Mouse (Mus musculus) spleen, adult 2 months (tissue): ENCODE data around the gene Map6d1. TPM values are rescaled to one million over a fixed set of nuclear protein-coding genes. Genes with fewer than 3 reads are reported as not detected.

Source experiments
- DNase-seq, 2 experiments: peaks; one replicate each; pipeline versions ENCODE4 v3.0.0 to v3.0.0-alpha.2; 2012 to 2021; ENCODE audit warnings: low spot score in 2 of 2, low read depth in 1 of 2
- H3K27ac ChIP-seq: fragments of 200-500 bp; 2 replicates; pipeline ENCODE4 v1.5.1; 2012; ENCODE audit warnings: low read length, inconsistent platforms; ENCODE audit not compliant: insufficient read depth
- H3K27me3 ChIP-seq: fragments of 200-500 bp; 2 replicates; pipeline ENCODE4 v1.6.1; 2012; ENCODE audit warnings: mild to moderate bottlenecking, moderate library complexity, low read length, inconsistent platforms; ENCODE audit not compliant: control insufficient read depth, insufficient read depth
- H3K36me3 ChIP-seq: fragments of 200-500 bp; 2 replicates; pipeline ENCODE4 v1.6.1; 2012; ENCODE audit warnings: mild to moderate bottlenecking, low read length, inconsistent platforms; ENCODE audit not compliant: control insufficient read depth, insufficient read depth
- H3K4me1 ChIP-seq: fragments of 200-500 bp; 2 replicates; pipeline ENCODE4 v1.6.1; 2011; ENCODE audit warnings: inconsistent platforms; ENCODE audit not compliant: control insufficient read depth, insufficient read depth, insufficient read length
- H3K4me3 ChIP-seq: fragments of 200-500 bp; 2 replicates; pipeline ENCODE4 v1.5.1; 2011; ENCODE audit warnings: mild to moderate bottlenecking, inconsistent platforms; ENCODE audit not compliant: insufficient read depth, insufficient read length; ENCODE audit errors: extremely low read depth
- CTCF ChIP-seq: fragments of 200-500 bp; IDR thresholded peaks from 2 replicates; pipeline ENCODE4 v1.5.1; 2011; ENCODE audit warnings: mild to moderate bottlenecking, inconsistent platforms; ENCODE audit not compliant: insufficient read depth, insufficient read length, insufficient replicate concordance; ENCODE audit errors: extremely low read depth
- POLR2A ChIP-seq: fragments of 200-500 bp; IDR thresholded peaks from 2 replicates; pipeline ENCODE4 v1.6.1; 2011; ENCODE audit warnings: low read depth, low read length, inconsistent platforms
- WGBS: fragments of 180-500 bp; shearing (Covaris S2); methylation state at CpG from one replicate; pipeline ENCODE4 v1.1.7; 2018; 5-methylcytosine and 5-hydroxymethylcytosine counted together
- polyA plus RNA-seq: library from polyadenylated mRNA; depleted of rRNA; stranded (reverse); fragments of >200 nt; gene quantifications from 2 replicates; pipeline ENCODE4 v1.2.3, GENCODE M21; 2012

Map6d1 gene
- polyA plus RNA-seq, 1 experiment = 0.26 TPM

GRCm38 (mm10) chr16:20226676-20227075, 14.5 kb downstream of the Map6d1 start:
- TF ChIP-seq CTCF (no peak), POLR2A (no peak)
- no peaks in the 10 kb centered on the region for H3K27me3 ChIP-seq
- no peak overlapping the region for H3K4me3 ChIP-seq
- H3K4me1 ChIP-seq = no peaks in the 10 kb centered on the region
- WGBS = 92% methylated on average over 4 of the region's 4 CpGs
- no peak overlapping the region for H3K27ac ChIP-seq
- no peak for DNase-seq
- peaks cover 23% of the 10 kb centered on the region for H3K36me3 ChIP-seq

GRCm38 (mm10) chr16:20222726-20223125, 18.4 kb downstream of the Map6d1 start:
- no peak for DNase-seq
- no peaks in the 10 kb centered on the region for H3K4me1 ChIP-seq
- TF ChIP-seq CTCF = no peak
- no peak for TF ChIP-seq POLR2A
- no peak overlapping the region for H3K27ac ChIP-seq
- no peak overlapping the region for H3K4me3 ChIP-seq
- H3K36me3 ChIP-seq = peaks cover 29% of the 10 kb centered on the region
- 96% methylated on average over 6 of the region's 6 CpGs for WGBS
- H3K27me3 ChIP-seq = no peaks in the 10 kb centered on the region

GRCm38 (mm10) chr16:20213591-20214226, 27.4 kb downstream of the Map6d1 start:
- no peaks in the 10 kb centered on the region for H3K4me1 ChIP-seq
- 84% methylated on average over 3 of the region's 3 CpGs for WGBS
- no peak overlapping the region for H3K4me3 ChIP-seq
- no peaks in the 10 kb centered on the region for H3K27me3 ChIP-seq
- no peak overlapping the region for H3K27ac ChIP-seq
- TF ChIP-seq CTCF = no peak
- no peak for TF ChIP-seq POLR2A
- DNase-seq = peak in 1 of 2 experiments; percentile 13
- H3K36me3 ChIP-seq = peaks cover 17% of the 10 kb centered on the region

- no peak overlapping the region for H3K4me3 ChIP-seq
- no peaks in the 10 kb centered on the region for H3K27me3 ChIP-seq
- peaks cover 6% of the 10 kb centered on the region for H3K36me3 ChIP-seq
- H3K4me1 ChIP-seq = no peaks in the 10 kb centered on the region
- H3K27ac ChIP-seq = no peak overlapping the region
- DNase-seq = no peak
- WGBS = 90% methylated on average over 5 of the region's 5 CpGs
- no peak for TF ChIP-seq CTCF
- TF ChIP-seq POLR2A = no peak
Measured at GRCm38 (mm10) chr16:20199501-20200201, 41.5 kb downstream of the Map6d1 start.

- Histone ChIP-seq H3K36me3 (peaks cover 13% of the 10 kb centered on the region), H3K4me3 (no peak overlapping the region), H3K27ac (no peak overlapping the region), H3K27me3 (no peaks in the 10 kb centered on the region), H3K4me1 (no peaks in the 10 kb centered on the region)
- no peak for DNase-seq
- WGBS = 95% methylated on average over 5 of the region's 5 CpGs
- TF ChIP-seq POLR2A (no peak), CTCF (no peak)
Measured at GRCm38 (mm10) chr16:20196962-20197361, 44.2 kb downstream of the Map6d1 start.

- 96% methylated on average over 3 of the region's 3 CpGs for WGBS
- H3K4me1 ChIP-seq = no peaks in the 10 kb centered on the region
- no peak overlapping the region for H3K4me3 ChIP-seq
- peak in 1 of 2 experiments; percentile 17 for DNase-seq
- TF ChIP-seq POLR2A = no peak
- no peak for TF ChIP-seq CTCF
- no peaks in the 10 kb centered on the region for H3K27me3 ChIP-seq
- no peak overlapping the region for H3K27ac ChIP-seq
- peaks cover 15% of the 10 kb centered on the region for H3K36me3 ChIP-seq
Measured at GRCm38 (mm10) chr16:20195546-20195945, 45.6 kb downstream of the Map6d1 start.

GRCm38 (mm10) chr16:20192043-20192442, 49.1 kb downstream of the Map6d1 start:
- TF ChIP-seq POLR2A = no peak
- no peak overlapping the region for H3K27ac ChIP-seq
- H3K4me1 ChIP-seq = no peaks in the 10 kb centered on the region
- DNase-seq = no peak
- H3K4me3 ChIP-seq = no peak overlapping the region
- no peaks in the 10 kb centered on the region for H3K27me3 ChIP-seq
- H3K36me3 ChIP-seq = peaks cover 20% of the 10 kb centered on the region
